Mouse (Mus musculus) olfactory bulb, adult 2 months (tissue): Measurements from ENCODE around the gene Arid5b. TPM values are rescaled to one million over a fixed set of nuclear protein-coding genes. Genes with fewer than 3 reads are reported as not detected.

Experiments used
- H3K27ac ChIP-seq: fragments of 200-500 bp; 2 replicates; pipeline ENCODE4 v1.5.1; 2012; ENCODE audit warnings: low read depth, low read length; ENCODE audit not compliant: insufficient read depth
- H3K4me1 ChIP-seq: fragments of 200-500 bp; 2 replicates; pipeline ENCODE4 v1.6.1; 2012; ENCODE audit warnings: low read length; ENCODE audit not compliant: control insufficient read depth, insufficient read depth
- H3K4me3 ChIP-seq: fragments of 200-500 bp; 2 replicates; pipeline ENCODE4 v1.5.1; 2012; ENCODE audit warnings: mild to moderate bottlenecking, low read depth, low read length, moderate library complexity; ENCODE audit not compliant: insufficient read depth
- CTCF ChIP-seq: fragments of 200-500 bp; IDR thresholded peaks from 2 replicates; pipeline ENCODE4 v1.5.1; 2012; ENCODE audit warnings: low read depth, mild to moderate bottlenecking, low read length, moderate library complexity; ENCODE audit not compliant: insufficient read depth
- POLR2A ChIP-seq: fragments of 200-500 bp; IDR thresholded peaks from 2 replicates; pipeline ENCODE4 v1.6.1; 2012; ENCODE audit warnings: mild to moderate bottlenecking, low read depth, low read length, moderate library complexity; ENCODE audit not compliant: insufficient read depth
- WGBS: fragments of 180-500 bp; shearing (Covaris S2); methylation state at CpG from one replicate; pipeline ENCODE4 v1.1.7; 2018; 5-methylcytosine and 5-hydroxymethylcytosine counted together
- polyA plus RNA-seq: library from polyadenylated mRNA; stranded (reverse); fragments of >200 nt; gene quantifications from 2 replicates; pipeline ENCODE4 v1.2.4, GENCODE M21; 2012; ENCODE audit warnings: low replicate concordance; ENCODE audit not compliant: missing spikeins, insufficient read depth, insufficient read length

The Arid5b gene
- polyA plus RNA-seq, 1 experiment = not detected

- TF ChIP-seq CTCF (no peak), POLR2A (no peak)
- H3K4me1 ChIP-seq = no peaks in the 10 kb centered on the region
- H3K27ac ChIP-seq = no peak overlapping the region
- whole genome bisulfite sequencing = 95% methylated on average over 5 of the region's 5 CpGs
- H3K4me3 ChIP-seq = no peak overlapping the region
These were observed 210.6 kb downstream of the Arid5b start for GRCm38 (mm10) chr10:68067961-68068360.

DNA sequence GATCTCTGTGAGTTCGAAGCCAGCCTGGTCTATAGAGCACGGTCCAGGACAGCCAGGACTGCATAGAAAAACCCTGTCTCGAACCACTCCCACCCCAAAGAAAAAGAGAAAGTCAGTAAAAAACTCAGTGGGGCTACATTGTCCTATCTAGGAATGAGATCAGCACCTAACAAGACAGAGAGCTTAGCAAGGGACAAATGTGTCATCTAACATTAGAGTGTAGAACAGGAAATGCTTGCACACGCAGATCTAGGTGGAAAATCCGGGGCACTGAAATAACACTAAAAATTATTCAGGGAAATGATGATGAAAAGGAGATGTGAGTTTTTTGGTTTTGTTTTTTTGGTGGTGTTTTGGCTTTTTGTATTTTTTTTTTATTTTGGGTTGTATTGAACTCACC lies 212.4 kb downstream of the Arid5b start:
- no peak for TF ChIP-seq POLR2A
- no peak for TF ChIP-seq CTCF

GRCm38 (mm10) chr10:68064571-68064970 lies 214.0 kb downstream of the Arid5b start:
- peaks cover 2% of the 10 kb centered on the region; the same call in 1 of the 2 replicates for H3K4me1 ChIP-seq
- H3K4me3 ChIP-seq = no peak overlapping the region
- 26% methylated on average over 10 of the region's 10 CpGs for WGBS
- TF ChIP-seq CTCF (no peak), POLR2A (no peak)
- no peak overlapping the region for H3K27ac ChIP-seq

More for the DNA sequence above, 212.4 kb downstream of the Arid5b start:
- Histone ChIP-seq H3K4me3 (no peak overlapping the region), H3K27ac (no peak overlapping the region), H3K4me1 (no peaks in the 10 kb centered on the region)
- WGBS = 94% methylated on average over 5 of the region's 5 CpGs

GRCm38 (mm10) chr10:68063806-68064545 lies 214.6 kb downstream of the Arid5b start:
- Histone ChIP-seq H3K4me3 (no peak overlapping the region), H3K4me1 (peaks cover 2% of the 10 kb centered on the region; the same call in 1 of the 2 replicates), H3K27ac (no peak overlapping the region)
- 23% methylated on average over 8 of the region's 8 CpGs for WGBS
- TF ChIP-seq POLR2A (no peak), CTCF (no peak)

DNA sequence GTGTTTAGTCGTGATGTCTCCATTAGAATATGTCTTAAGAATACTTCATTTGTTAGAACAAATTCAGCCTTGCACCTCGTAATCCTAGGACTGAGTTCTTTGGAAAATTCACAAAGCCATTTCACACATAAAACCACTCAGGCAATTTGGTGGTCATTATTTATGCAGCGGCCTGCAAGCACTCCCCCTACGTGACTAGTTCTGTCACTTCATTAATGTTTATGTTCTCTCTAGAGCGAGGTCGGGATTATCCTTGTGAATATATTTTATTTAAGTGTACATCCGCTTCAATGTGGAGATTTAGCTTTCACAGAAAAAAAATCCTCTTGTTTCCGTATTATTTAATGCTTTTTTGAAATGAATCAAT lies 217.3 kb downstream of the Arid5b start:
- Histone ChIP-seq H3K4me3 (no peak overlapping the region), H3K4me1 (peaks cover 2% of the 10 kb centered on the region; the same call in 1 of the 2 replicates), H3K27ac (no peak overlapping the region)
- TF ChIP-seq CTCF (no peak), POLR2A (no peak)
- WGBS = 54% methylated on average over 8 of the region's 8 CpGs

GRCm38 (mm10) chr10:68060590-68061248 lies 217.8 kb downstream of the Arid5b start:
- TF ChIP-seq CTCF (no peak), POLR2A (no peak)
- Histone ChIP-seq H3K4me3 (no peak overlapping the region), H3K4me1 (peaks cover 2% of the 10 kb centered on the region; the same call in 1 of the 2 replicates), H3K27ac (no peak overlapping the region)
- WGBS = 54% methylated on average over 16 of the region's 16 CpGs

DNA sequence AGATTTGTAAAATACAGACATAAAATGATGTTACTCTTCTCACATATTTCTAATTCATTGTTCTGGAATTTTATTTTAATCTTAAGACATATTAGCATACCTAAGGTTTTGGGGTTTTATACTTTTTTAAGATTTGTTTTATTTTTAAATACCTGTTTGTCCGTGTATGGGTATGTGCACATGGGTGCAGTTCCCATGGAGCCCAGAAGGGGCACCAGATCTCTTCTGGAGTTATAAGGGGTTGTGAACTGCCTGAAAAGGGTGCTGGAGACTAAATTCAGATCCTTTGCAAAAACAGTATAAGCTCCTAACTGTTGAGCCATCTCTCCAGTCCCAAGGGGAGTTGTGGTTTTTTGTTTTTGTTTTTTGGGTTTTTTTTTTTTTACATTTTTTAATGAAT lies 220.2 kb downstream of the Arid5b start:
- Histone ChIP-seq H3K4me1 (peaks cover 2% of the 10 kb centered on the region; the same call in 1 of the 2 replicates), H3K27ac (no peak overlapping the region), H3K4me3 (no peak overlapping the region)
- 98% methylated on average over 1 of the region's 1 CpGs for WGBS
- TF ChIP-seq CTCF (no peak), POLR2A (no peak)

GRCm38 (mm10) chr10:68057841-68058240 lies 220.7 kb downstream of the Arid5b start:
- no peak overlapping the region for H3K27ac ChIP-seq
- WGBS = 96% methylated on average over 3 of the region's 3 CpGs
- H3K4me3 ChIP-seq = no peak overlapping the region
- TF ChIP-seq CTCF (no peak), POLR2A (no peak)
- H3K4me1 ChIP-seq = peaks cover 2% of the 10 kb centered on the region; the same call in 1 of the 2 replicates

GRCm38 (mm10) chr10:68054706-68055105 lies 223.8 kb downstream of the Arid5b start:
- no peak overlapping the region for H3K4me3 ChIP-seq
- no peak for TF ChIP-seq POLR2A
- TF ChIP-seq CTCF = no peak
- 75% methylated on average over 6 of the region's 6 CpGs for WGBS
- H3K27ac ChIP-seq = no peak overlapping the region
- no peaks in the 10 kb centered on the region for H3K4me1 ChIP-seq
